Mouse (Mus musculus): ENCODE measurements around the gene Olfr49.

Gene Olfr49

DNA sequence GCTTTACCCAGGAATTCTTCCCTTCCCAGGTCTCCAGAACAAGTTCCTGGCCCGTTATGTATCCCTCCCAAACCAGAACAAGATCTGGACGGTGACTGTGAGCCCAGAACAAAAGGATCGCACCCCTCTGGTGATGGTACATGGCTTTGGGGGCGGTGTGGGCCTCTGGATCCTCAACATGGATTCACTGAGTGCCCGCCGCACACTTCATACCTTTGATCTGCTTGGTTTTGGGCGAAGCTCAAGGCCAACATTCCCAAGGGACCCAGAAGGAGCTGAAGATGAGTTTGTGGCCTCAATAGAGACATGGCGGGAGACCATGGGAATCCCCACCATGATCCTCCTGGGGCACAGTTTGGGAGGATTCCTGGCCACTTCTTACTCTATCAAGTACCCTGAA is 22.1 kb downstream of the Olfr49 start:
- DNase-seq (ENCODE audit: low spot score in 2 of 2) = no peak

- DNase-seq (ENCODE audit: low spot score in 2 of 2) = no peak
Observed at GRCm38 (mm10) chr14:54261386-54261785, 23.4 kb downstream of the Olfr49 start.

GRCm38 (mm10) chr14:54260196-54260595 is 24.5 kb downstream of the Olfr49 start:
- DNase-seq (ENCODE audit: low spot score in 2 of 2) = no peak

DNA sequence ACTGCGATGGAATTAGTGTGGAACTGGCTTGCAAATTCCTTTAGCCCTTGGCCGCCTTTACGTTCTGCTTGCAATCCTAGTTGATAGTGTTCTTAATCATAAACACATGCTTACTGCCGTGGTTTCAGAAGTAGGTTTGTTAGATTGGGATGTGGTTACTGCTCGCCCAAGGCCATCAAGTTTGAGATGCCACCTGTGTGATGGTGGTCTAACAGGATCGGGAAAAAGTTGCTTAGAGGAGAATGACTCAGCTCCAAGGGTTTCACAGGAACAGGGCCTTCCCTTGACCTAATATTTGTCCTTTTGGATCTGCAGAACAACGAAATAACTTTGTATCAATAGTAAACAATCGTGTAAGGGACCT is 25.0 kb downstream of the Olfr49 start:
- DNase-seq (ENCODE audit: low spot score in 2 of 2) = no peak

DNA sequence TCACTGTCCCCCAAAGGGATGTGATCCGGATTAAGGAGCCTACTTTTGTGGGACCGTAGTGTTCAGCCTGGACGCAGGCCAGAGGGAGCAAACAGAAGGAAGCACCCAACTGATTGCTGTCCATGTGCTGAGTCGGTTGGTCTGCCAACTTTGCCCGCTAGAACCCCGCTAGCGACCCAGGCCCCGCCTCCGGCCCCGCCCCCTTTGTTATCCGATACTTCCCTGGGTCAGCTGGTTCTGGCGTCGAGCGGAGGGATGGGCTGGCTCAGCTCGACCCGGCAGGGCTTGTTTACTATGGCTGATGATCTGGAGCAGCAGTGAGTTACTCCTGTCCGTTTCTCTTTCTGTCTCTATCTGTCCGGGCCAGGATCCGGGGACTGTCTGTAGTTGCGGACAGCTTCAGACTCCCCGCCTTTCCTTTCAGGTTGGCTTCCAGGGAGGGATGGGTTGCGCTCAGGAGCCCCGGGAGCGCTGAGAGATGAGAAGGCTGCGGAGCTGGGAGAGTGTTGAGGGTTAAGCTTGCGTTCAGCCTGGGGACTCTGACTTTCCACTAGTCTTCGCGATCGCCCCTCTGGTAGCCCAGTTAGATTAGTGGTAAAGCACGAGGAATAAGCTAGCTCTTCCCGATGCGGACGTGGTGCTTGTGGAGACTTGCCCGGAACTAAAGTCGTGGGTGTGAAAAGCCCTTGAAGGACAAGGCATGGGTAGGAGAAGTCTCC is 25.6 kb downstream of the Olfr49 start:
- peak; percentile 62 to 80 for DNase-seq (ENCODE audit: low spot score in 2 of 2)

DNA sequence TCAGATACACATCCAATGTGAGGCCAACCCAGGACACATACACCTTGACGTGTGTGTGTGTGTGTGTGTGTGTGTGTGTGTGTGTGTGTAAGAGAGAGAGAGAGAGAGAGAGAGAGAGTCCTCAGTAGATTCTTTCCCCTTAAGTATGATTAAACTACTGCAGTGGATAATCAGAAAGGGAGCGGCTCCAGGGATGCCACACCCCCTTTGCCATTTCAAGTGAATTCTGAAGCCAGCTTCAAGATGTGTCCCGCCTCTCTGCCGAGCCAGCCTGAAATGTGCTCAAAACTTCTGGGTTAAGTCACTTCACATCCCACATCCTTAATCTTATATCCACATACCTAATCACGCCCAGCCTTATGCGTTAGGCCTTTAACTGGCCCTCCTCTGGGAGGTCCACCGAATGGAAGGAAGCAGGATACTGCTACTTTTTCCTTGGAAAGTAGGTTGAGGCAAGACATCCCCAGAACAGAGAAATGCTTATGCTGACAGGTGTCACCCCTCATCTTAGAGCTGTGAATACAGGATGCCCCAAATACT is 26.5 kb downstream of the Olfr49 start:
- DNase-seq (ENCODE audit: low spot score in 2 of 2) = no peak

GRCm38 (mm10) chr14:54254670-54255202 is 30.0 kb downstream of the Olfr49 start:
- no peak for DNase-seq (ENCODE audit: low spot score in 2 of 2)

DNA sequence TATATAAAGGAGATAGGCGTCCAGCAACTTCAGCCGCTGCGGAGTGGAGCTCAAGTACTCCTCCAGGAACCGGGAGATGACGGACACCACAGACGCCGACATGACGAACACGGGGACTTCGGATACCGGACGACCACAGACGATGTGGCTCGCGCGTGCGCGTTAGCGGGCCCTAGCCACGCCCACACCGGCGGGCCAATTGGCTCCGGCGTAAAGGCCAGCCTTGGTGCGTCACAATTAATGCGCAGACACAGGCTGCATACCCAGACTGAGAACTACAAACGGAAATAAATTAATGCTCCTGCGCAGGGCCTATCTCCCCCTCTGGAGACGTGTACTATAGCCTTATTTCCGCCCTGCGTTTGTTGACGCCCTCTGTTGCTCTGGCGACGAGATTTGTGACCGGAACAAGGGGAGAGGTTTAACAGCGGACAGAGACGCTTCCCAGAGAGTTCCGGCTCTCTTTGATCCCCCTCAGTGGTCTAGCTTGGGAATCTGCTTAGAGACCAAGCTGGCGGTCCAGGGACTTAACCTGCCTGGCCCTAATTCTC is 30.9 kb downstream of the Olfr49 start, which contains the start of the genes Dad1 and Abhd4:
Gene Dad1, minus strand, starts transcription at position 364 of the 551 bp plus-strand sequence.
Gene Abhd4, plus strand, starts transcription at position 448 of the 551 bp plus-strand sequence.
- peak; percentile 96 to 98 for DNase-seq (ENCODE audit: low spot score in 2 of 2)

- no peak for DNase-seq (ENCODE audit: low spot score in 2 of 2)
Observed at GRCm38 (mm10) chr14:54250122-54250521, 34.6 kb downstream of the Olfr49 start.

- DNase-seq (ENCODE audit: low spot score in 2 of 2) = no peak
Observed at GRCm38 (mm10) chr14:54249326-54249725, 35.4 kb downstream of the Olfr49 start.

GRCm38 (mm10) chr14:54246232-54246631 is 38.5 kb downstream of the Olfr49 start:
- DNase-seq (ENCODE audit: low spot score in 2 of 2) = no peak

GRCm38 (mm10) chr14:54244183-54244582 is 40.6 kb downstream of the Olfr49 start:
- DNase-seq (ENCODE audit: low spot score in 2 of 2) = no peak

GRCm38 (mm10) chr14:54240542-54240941 is 44.2 kb downstream of the Olfr49 start:
- peak in 1 of 2 experiments; percentile 0 for DNase-seq (ENCODE audit: low spot score in 2 of 2)

DNA sequence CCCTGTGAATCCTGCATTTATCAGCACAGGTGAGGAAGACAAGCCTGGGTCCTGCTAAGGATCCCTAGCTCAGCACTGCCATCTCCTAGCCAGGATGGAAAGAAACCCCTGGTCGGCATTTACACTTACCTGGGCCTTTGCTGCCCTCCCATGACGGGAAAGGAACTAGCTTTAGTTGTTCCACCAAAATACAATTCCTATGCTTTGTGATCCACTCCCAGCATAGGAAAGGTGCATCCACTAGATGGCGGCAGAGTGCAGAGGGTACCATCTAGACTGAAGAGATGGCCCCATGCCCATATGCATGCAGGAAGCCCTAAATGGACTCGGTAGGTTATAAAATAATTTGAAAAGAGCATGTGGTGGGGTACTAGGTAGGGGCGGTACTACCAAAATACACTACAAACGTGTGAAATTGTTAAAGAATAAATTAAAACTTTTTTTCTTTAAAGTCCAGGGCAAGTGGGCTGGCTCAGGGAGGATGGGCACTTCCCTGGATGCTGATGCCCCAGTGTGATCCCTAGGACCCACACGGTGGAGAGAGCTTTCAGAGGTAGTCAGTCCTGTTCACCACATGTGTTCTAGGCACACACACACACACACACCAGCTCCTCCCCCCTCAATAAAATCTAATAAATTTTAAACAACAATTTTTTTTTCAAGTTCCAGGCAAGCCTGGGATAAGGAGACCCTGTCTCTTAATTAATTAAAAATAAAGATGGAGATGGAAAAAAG is 45.6 kb downstream of the Olfr49 start:
- DNase-seq (ENCODE audit: low spot score in 2 of 2) = peak; percentile 60 to 73

DNA sequence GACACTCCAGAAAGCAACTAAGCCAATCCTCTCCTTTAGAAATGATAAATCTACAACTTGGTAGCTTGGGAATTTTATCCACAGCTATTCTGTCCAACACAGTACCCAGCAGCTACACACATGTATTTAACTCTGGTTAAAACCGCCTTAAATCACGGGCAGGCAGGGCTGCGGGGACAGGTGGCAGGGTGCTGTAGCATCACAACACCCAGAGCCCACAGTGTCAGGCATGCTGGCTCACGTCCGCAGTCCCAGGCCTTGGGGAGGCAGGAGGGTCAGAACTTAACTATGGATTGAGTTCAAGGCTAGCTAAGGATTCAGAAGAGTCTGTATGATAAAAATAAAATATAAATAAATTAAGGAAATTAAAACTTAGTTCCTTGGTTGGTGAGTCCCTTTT is 47.9 kb downstream of the Olfr49 start:
- DNase-seq (ENCODE audit: low spot score in 2 of 2) = no peak

DNA sequence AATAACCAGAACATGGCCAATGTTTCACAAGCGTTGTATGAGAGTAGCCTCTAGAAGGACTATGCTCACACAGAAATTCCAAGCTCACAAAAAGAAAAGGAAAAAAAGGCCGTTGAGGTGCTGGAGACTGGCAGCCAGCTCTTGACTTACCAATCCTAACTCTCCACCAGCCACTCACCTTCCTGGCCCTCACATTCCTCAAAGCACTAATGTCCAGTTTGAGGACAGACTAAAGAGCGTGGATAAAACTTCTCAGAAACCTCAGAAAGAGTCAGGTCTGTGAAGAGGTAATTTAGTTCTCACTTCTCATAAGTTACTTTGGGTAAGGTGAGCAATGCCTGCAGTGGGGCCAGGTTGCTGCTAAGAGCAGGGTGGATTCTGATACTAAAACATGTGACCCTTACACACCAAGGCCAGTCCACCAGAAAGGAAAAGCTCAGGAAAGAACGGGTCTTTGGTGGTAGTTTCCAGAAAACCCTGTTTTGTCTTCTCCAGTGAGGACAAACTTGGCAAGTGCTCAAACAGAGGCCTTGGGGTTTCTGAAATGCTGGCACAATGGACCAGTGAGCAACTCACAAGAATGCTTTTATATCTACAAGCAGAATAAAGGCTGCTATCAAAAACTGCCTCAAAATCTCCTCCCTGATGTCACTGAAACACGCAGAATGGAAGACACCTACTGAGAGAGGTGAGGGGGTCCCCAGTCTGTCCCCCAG is 48.8 kb downstream of the Olfr49 start:
- no peak for DNase-seq (ENCODE audit: low spot score in 2 of 2)

GRCm38 (mm10) chr14:54234231-54235040 is 50.3 kb downstream of the Olfr49 start:
- DNase-seq (ENCODE audit: low spot score in 2 of 2) = no peak

- DNase-seq (ENCODE audit: low spot score in 2 of 2) = no peak
Observed at GRCm38 (mm10) chr14:54233559-54234143, 51.1 kb downstream of the Olfr49 start.

GRCm38 (mm10) chr14:54232811-54233558 is 51.8 kb downstream of the Olfr49 start:
- no peak for DNase-seq (ENCODE audit: low spot score in 2 of 2)

GRCm38 (mm10) chr14:54232143-54232542 is 52.6 kb downstream of the Olfr49 start:
- DNase-seq (ENCODE audit: low spot score in 2 of 2) = no peak
